Mouse (Mus musculus) stomach, postnatal 0 days (tissue): Measurements from ENCODE around the gene Castor2. TPM values are rescaled to one million over a fixed set of nuclear protein-coding genes. Genes with fewer than 3 reads are reported as not detected.

Source experiments
- ATAC-seq: fragments of 200-750 bp; cut with Nextera tagmentation; 2 replicates; pipeline ENCODE4 v1.8.0; 2017; ENCODE audit not compliant: low FRiP score, low TSS enrichment
- DNase-seq: peaks from one replicate; pipeline ENCODE4 v3.0.0-alpha.2; 2016; ENCODE audit warnings: low spot score
- H3K27ac ChIP-seq: fragments of 300-500 bp; sonication (generic); replicated peaks from 2 replicates; pipeline ENCODE4 v1.5.1; 2014; ENCODE audit warnings: mild to moderate bottlenecking, control low read depth
- H3K27me3 ChIP-seq: fragments of 300-500 bp; sonication (generic); 2 replicates; pipeline ENCODE4 v1.6.1; 2014; ENCODE audit warnings: low read length; ENCODE audit not compliant: control insufficient read depth, insufficient read depth
- H3K36me3 ChIP-seq: fragments of 300-500 bp; sonication (generic); 2 replicates; pipeline ENCODE4 v1.6.1; 2014; ENCODE audit warnings: low read length, mixed read lengths; ENCODE audit not compliant: control insufficient read depth, insufficient read depth
- H3K4me1 ChIP-seq: fragments of 300-500 bp; sonication (generic); replicated peaks from 2 replicates; pipeline ENCODE4 v1.6.1; 2014; ENCODE audit warnings: antibody characterized with exemption; ENCODE audit not compliant: control insufficient read depth, insufficient read depth
- H3K4me2 ChIP-seq: fragments of 300-500 bp; sonication (generic); replicated peaks from 2 replicates; pipeline ENCODE4 v1.6.1; 2014; ENCODE audit warnings: low read depth, mild to moderate bottlenecking, control low read depth, moderate library complexity
- H3K4me3 ChIP-seq: fragments of 300-500 bp; sonication (generic); 2 replicates; pipeline ENCODE4 v1.5.1; 2014; ENCODE audit warnings: low read depth, low read length, control low read depth
- H3K9ac ChIP-seq: fragments of 300-500 bp; sonication (generic); 2 replicates; pipeline ENCODE4 v1.6.1; 2014; ENCODE audit warnings: mild to moderate bottlenecking, low read length, control low read depth, mixed read lengths
- H3K9me3 ChIP-seq: fragments of 300-500 bp; sonication (generic); 2 replicates; pipeline ENCODE4 v1.6.1; 2016; ENCODE audit warnings: low read length; ENCODE audit not compliant: control insufficient read depth
- CTCF ChIP-seq: IDR thresholded peaks from 2 replicates; pipeline ENCODE4 v1.5.1; 2016; ENCODE audit warnings: antibody characterized with exemption, low read depth, mild to moderate bottlenecking, moderate library complexity
- EP300 ChIP-seq: optimal IDR thresholded peaks from 2 replicates; pipeline ENCODE3; 2016; ENCODE audit warnings: antibody characterized with exemption
- WGBS: fragments of 180-500 bp; shearing (Covaris S2); extraction: QIAGEN DNeasy Blood & Tissue Kit; methylation state at CpG from one replicate; pipeline ENCODE4 v1.1.7; 2014; 5-methylcytosine and 5-hydroxymethylcytosine counted together
- polyA plus RNA-seq: library from polyadenylated mRNA; unstranded; fragments of >200 nt; fragmentation: Nextera tagmentation; extraction: Ambion mirVana; gene quantifications from 2 replicates; pipeline ENCODE4 v1.2.1, GENCODE M21; 2015

The Castor2 gene
- polyA plus RNA-seq, 1 experiment from 2014 or later: 3.8 TPM

GRCm38 (mm10) chr5:134080685-134081548 lies 18.6 kb upstream of the Castor2 start:
- no peaks in the 10 kb centered on the region for H3K36me3 ChIP-seq
- H3K4me1 ChIP-seq: no peaks in the 10 kb centered on the region
- no peak overlapping the region for H3K9ac ChIP-seq
- no peak overlapping the region for H3K27ac ChIP-seq
- no peak for TF ChIP-seq EP300
- TF ChIP-seq CTCF: no peak
- DNase-seq (no peak), ATAC-seq (no peak)
- 28% methylated on average over 18 of the region's 18 CpGs for WGBS
- H3K4me2 ChIP-seq: no peak overlapping the region; the same call in 1 of the 2 replicates
- no peak overlapping the region for H3K4me3 ChIP-seq
- no peaks in the 10 kb centered on the region for H3K9me3 ChIP-seq
- no peaks in the 10 kb centered on the region for H3K27me3 ChIP-seq

- Histone ChIP-seq H3K4me3 (no peak overlapping the region), H3K27ac (no peak overlapping the region), H3K4me2 (no peak overlapping the region), H3K9me3 (no peaks in the 10 kb centered on the region), H3K9ac (no peak overlapping the region), H3K36me3 (no peaks in the 10 kb centered on the region), H3K4me1 (no peaks in the 10 kb centered on the region), H3K27me3 (no peaks in the 10 kb centered on the region)
- TF ChIP-seq CTCF: peak; percentile 23; the same call in 1 of the 2 replicates
- TF ChIP-seq EP300: no peak
- ATAC-seq (no peak), DNase-seq (no peak)
- WGBS: 69% methylated on average over 4 of the region's 4 CpGs
Measured at GRCm38 (mm10) chr5:134085227-134085626, 14.3 kb upstream of the Castor2 start.

GRCm38 (mm10) chr5:134085887-134086639 lies 13.4 kb upstream of the Castor2 start:
- Histone ChIP-seq H3K36me3 (no peaks in the 10 kb centered on the region), H3K4me3 (no peak overlapping the region), H3K27me3 (no peaks in the 10 kb centered on the region), H3K27ac (no peak overlapping the region), H3K9ac (no peak overlapping the region), H3K4me1 (no peaks in the 10 kb centered on the region), H3K4me2 (no peak overlapping the region), H3K9me3 (no peaks in the 10 kb centered on the region)
- DNase-seq (no peak), ATAC-seq (no peak)
- 82% methylated on average over 3 of the region's 3 CpGs for WGBS
- peak; percentile 11; the same call in 1 of the 2 replicates for TF ChIP-seq CTCF
- TF ChIP-seq EP300: no peak

DNA sequence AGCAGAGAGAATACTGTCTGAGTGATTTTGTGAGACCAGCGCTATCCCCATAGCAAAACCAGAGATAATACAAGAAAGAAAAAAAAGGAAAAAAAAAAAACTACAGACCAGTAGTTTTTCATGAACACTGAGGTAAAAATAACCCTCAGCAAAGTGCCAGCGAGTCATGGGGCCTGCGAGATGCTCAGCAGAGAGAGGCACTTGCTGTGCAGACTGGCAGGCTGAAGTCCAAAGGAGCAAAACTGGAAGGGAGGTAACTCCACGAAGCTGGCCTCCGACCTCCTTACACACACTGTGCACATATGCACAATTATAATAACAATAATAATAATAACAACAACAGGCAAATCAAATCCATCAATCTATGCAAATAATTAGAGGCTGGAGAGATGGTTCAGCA lies 12.3 kb upstream of the Castor2 start:
- no peak for ATAC-seq
- no peak overlapping the region for H3K27ac ChIP-seq
- no peaks in the 10 kb centered on the region for H3K9me3 ChIP-seq
- H3K4me3 ChIP-seq: no peak overlapping the region
- H3K4me1 ChIP-seq: no peaks in the 10 kb centered on the region
- H3K27me3 ChIP-seq: no peaks in the 10 kb centered on the region
- H3K36me3 ChIP-seq: no peaks in the 10 kb centered on the region
- DNase-seq: no peak
- 74% methylated on average over 5 of the region's 5 CpGs for WGBS
- no peak overlapping the region for H3K4me2 ChIP-seq
- TF ChIP-seq EP300 (no peak), CTCF (no peak)
- no peak overlapping the region for H3K9ac ChIP-seq

DNA sequence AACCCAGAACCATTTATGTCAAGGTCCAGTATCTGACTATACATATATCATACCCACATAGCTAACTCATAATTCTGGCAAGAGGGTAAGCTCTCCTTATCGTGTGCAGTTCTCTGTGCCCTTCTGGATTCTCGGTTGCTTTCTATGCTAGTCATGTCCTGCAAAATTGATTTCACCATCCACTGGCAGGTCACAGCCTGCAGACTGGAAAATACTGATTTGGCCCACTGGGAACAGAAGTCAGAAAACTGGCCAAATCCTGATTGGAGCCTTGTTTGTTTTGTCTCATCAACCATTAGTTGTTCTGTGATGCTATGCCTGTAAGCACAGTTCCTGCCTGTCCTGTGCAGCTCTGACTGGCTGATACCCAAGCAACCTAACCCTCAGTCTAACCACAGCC lies 3.7 kb upstream of the Castor2 start:
- H3K27me3 ChIP-seq: no peaks in the 10 kb centered on the region
- no peaks in the 10 kb centered on the region for H3K9me3 ChIP-seq
- no peak for TF ChIP-seq EP300
- no peak for TF ChIP-seq CTCF
- H3K27ac ChIP-seq: no peak overlapping the region
- no peak overlapping the region for H3K9ac ChIP-seq
- no peaks in the 10 kb centered on the region for H3K36me3 ChIP-seq
- 89% methylated on average over 2 of the region's 2 CpGs for WGBS
- no peak overlapping the region for H3K4me3 ChIP-seq
- H3K4me2 ChIP-seq: no peak overlapping the region
- no peak for DNase-seq
- peaks cover 2% of the 10 kb centered on the region; the same call in 1 of the 2 replicates for H3K4me1 ChIP-seq
- no peak for ATAC-seq
